Mouse (Mus musculus): ENCODE data around the gene Kazald1. TPM values are rescaled to one million over a fixed set of nuclear protein-coding genes. Genes with fewer than 3 reads are reported as not detected.

The Kazald1 gene
- polyA plus RNA-seq (2015; fragmentation: Nextera tagmentation; extraction: Ambion mirVana), result 190 and 285 TPM in 2 replicates

DNA sequence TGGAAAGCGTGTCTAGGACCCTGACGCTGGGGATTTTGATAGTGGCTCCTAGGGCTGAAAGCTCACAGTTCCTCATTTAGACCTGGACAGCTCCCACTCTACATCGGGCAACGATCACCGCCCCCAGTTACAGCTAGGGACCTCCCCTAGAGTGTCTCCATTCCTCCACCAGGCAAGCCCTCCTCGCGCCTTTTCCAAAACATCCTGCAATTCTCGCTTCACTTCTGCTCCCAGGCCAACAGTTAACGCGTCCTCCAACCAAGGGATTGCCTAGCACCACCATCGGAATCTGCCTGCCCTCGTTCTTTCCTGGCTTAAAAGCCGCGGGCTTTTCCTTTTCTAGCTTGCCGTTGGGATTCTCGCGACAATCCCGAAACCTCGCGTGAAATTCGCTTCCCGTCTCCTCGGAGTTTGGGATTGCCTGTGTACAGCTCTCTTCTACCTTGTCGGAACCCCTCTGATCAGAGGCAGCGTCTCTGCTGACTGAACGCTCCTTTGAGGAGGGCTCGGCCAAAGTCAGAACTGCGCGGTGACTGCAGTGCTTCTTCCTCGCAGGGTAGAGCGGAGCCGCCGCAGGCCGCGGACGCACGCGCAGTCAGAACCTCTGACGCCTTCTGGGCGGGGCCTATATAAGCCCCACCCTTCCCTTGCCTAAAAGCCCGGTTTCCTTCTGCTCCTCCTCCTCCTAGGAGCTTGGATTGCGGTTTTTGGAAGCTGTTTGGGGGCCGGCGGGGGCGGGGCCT is at the start of gene Kazald1:
Gene Kazald1, plus strand, starts transcription at position 662 of the 743 bp plus-strand sequence.

DNA sequence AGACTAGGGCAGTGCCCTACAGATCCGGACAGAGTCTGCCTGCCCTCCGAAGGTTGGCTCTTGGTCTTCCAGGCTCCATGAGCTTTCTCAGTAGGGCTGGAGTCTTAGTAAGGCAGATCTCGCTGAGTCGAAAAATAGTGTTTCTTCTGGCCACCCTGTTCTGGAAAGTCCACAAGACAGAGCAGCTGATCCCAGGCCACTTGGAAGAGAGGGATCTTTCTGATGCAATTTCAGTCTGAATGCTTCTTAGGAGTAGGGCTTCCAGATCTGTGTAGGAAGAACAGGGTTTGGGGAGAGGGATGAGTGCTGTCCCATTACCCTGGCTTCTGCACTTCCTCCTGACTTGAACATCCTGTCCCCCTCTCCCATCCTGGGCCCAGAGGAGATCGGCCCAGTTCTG is 29.4 kb upstream of the Kazald1 start, which contains the start of gene Pdzd7:
Gene Pdzd7, minus strand, starts transcription at position 67 of the 400 bp plus-strand sequence.

DNA sequence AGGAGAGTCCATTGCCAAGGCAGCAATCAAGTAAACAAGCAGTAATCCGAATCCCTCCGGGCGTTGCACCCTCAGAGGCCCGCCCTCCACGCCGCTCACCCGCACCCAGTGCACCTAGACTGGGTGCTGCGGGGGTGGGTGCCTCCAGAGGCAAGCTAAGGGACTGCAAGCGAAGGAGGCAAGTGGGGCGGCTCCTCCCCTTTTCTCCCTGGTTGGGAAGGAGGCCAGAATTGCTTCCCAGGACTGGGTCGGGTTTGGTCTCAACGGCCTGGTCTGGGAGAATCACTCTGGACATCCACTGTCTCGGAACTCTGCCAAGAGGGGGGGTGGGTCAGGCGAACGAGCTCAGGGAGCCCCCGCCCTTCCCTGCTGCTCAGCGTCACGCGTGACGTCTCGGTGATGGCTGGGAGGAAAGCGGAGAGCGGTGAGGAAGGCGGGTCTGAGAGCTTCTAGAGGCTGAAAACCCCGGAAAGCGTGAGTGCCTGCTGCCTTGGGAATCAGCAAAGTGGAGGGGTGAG is 27.6 kb upstream of the Kazald1 start, which contains the start of gene Sfxn3:
Gene Sfxn3, plus strand, starts transcription at position 87 of the 518 bp plus-strand sequence.

Other genes starting within 250 kb of the Kazald1 start
- gene Slf2, start 144.1 kb upstream of the Kazald1 start, polyA plus RNA-seq (2015; fragmentation: Nextera tagmentation; extraction: Ambion mirVana), result 16.0 and 16.9 TPM in 2 replicates
- 0.38 and 0.41 TPM in 2 replicates for gene Sema4g, start 86.1 kb upstream of the Kazald1 start, polyA plus RNA-seq (2015; fragmentation: Nextera tagmentation; extraction: Ambion mirVana)
- 10.4 and 10.5 TPM in 2 replicates for gene Twnk, start 69.6 kb upstream of the Kazald1 start, polyA plus RNA-seq (2015; fragmentation: Nextera tagmentation; extraction: Ambion mirVana)
- 46.0 and 48.3 TPM in 2 replicates for gene Mrpl43, start 68.8 kb upstream of the Kazald1 start, polyA plus RNA-seq (2015; fragmentation: Nextera tagmentation; extraction: Ambion mirVana)
- 12.8 and 15.1 TPM in 2 replicates for gene Lzts2, start 60.8 kb upstream of the Kazald1 start, polyA plus RNA-seq (2015; fragmentation: Nextera tagmentation; extraction: Ambion mirVana)
- gene Pdzd7, start 29.5 kb upstream of the Kazald1 start, polyA plus RNA-seq (2015; fragmentation: Nextera tagmentation; extraction: Ambion mirVana), result 0.07 and 0.21 TPM in 2 replicates
- 9.9 and 11.5 TPM in 2 replicates for gene Sfxn3, start 27.7 kb upstream of the Kazald1 start, polyA plus RNA-seq (2015; fragmentation: Nextera tagmentation; extraction: Ambion mirVana)
- 17.7 and 27.7 TPM in 2 replicates for gene Tlx1, start 75.4 kb downstream of the Kazald1 start, polyA plus RNA-seq (2015; fragmentation: Nextera tagmentation; extraction: Ambion mirVana)
- gene Lbx1, start 160.6 kb downstream of the Kazald1 start, polyA plus RNA-seq (2015; fragmentation: Nextera tagmentation; extraction: Ambion mirVana), result not detected in 2 replicates